Mouse (Mus musculus) ES-CJ7 (cell line): Measurements from ENCODE around the gene Gab2.

Experiments
- DNase-seq: peaks from one replicate; pipeline ENCODE4 v3.0.0; 2011; ENCODE audit warnings: low read depth, low spot score

Gene Gab2

DNA sequence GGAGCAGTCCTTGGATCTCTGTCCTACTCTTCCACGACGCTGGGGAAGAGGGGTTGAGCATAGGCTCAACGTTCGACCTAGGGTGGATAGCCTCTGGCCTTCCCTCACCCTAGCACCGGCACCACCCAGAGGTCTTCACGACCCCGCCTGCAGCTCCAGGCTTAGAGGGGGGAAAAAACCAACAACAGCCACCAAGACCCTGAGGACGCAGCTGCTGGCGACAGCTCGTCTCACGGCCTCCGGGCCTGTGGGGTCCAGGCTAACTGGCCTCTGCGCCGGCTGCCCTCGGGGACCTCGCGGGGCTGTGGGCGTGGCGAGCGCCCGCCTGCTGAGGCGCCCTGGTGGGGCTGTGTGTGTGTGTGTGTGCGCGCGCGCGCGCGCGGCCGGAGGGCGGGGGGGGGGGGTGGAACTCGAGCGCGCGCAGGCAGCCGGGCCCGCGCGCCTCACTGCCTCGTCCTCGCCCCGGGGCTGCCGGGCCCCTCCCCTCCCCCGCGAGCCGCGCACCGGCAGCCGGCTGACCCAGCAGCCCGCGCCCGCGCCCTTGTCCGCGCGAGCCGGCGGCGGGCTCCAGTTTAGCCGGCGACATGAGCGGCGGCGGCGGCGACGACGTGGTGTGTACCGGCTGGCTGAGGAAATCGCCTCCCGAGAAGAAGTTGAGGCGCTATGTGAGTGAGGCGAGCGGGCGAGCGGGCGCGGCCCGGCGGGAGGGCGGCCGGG, at the start of gene Gab2:
Gene Gab2, plus strand, starts transcription at position 345 of the 717 bp plus-strand sequence.
- peak; percentile 25 for DNase-seq

DNA sequence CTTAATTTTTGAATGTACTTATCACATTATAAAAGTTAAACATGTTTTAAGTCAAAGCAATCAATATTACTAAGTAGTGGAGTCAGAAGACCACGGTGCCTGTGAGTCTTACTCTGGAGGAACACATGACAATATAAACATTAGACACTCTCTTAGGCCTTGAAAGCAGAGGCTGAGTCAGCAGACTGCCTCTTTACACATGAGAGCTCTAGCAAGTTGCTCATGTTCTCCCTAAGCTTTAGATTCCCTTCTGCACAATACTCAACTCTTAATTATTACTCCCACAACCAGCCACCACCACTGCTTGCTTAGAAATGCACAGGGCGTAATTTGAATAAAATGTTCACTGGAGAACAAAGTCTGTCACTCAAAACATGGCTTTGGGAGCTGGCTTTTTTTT, 49.0 kb upstream of the Gab2 start:
- no peak for DNase-seq

DNA sequence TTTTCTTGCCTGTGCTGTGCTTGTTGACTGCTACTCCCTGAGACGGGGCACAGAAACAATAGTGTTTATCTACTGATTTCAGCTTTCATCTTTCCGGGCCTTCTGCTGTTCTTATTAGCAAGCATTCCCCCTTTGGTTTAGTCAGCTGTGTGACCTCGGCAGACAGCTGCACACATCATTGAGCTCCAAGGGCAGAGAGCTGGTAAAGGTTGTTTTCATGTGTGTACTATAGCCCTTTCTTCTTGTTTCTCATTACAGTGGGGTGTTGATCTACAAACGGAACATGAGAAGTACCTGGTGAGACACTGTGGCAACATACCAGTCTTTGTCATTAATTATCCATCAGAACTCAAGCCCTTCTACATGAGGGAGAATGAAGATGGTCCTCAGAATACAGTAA, 41.7 kb upstream of the Gab2 start:
- DNase-seq, result no peak

DNA sequence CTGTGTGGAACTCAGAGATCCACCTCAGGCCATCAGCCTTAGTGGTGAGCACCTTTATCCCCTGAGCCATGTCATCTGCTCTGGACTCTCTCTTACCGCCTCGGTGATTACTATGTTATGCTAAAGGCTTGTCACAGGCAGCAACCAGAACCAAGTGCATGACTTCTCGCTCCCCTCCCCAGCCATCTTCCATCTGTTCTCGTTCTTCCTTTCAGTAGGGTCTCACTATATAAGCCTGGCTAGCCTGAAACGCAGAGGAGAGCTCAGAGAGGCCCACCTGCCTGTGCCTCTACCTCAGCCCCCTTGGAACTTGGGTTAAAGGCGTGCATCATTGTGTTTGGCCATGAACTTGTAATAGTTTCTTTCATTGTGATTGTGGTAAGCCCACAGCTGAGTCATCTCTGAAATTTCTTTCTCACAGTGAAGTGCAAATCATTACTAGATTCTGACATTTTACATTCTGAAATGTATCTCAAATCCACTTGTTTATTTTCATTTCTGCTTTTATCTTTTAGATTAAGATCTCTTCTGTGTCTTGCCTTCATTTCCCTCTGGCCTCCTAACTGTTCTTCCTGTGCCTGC, 39.4 kb upstream of the Gab2 start:
- no peak for DNase-seq

DNA sequence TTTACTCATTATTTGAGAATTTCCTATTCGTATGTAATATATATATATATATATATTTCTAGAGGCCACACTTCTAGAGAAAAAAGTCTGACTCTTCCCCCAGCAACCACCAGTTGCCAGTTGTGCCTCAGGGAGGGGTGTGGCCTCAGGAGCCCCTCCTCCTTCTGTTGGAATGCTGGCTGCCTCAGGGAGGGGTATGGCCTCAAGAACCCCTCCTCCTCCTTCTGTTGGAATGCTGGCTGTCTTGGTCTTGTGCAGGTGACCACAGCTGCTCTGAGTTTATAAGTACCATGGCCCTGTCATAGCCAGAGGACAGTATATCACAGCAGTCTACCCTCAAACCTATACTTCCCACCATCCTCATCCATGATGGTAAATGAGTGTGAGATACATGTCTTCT, 38.4 kb upstream of the Gab2 start:
- peak; percentile 46 for DNase-seq

DNA sequence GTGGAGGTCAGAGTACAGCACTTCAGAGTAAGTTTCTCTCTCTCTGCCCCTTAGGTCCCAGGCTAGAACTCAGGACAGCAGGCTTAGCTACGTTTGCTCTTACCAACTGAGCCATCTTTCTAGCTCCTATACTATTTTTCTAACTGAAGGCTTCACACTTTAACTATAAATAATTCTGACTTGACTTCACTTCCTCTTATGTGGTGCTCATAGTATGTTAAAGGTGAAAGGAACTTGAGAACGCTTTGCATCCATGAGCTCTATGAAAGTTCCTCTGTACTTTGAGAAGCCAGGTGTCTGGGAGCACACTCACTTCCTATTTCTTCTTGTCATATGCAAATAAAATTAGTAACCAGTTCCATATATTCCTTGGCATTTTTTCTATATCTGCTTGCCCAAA, 20.4 kb upstream of the Gab2 start:
- DNase-seq, result no peak

DNA sequence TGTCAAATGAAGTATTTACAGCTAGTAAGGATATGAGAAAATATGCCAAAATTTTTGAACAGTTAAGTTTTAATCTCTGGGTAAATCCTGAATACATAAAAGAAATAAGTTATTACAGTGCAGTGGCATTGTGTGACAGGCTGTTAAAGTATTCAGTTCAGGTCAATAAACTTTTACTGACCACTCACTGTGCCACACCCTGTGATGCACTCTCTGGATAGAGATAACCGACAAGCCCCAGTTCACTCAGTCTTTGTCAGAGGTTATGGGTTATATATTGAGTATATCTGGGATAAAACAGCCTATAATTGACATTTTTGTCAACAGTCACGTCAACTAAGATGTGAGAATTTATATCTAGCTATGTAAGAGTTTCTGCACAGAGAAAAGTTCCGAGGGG, 9.9 kb upstream of the Gab2 start:
- DNase-seq, result no peak

DNA sequence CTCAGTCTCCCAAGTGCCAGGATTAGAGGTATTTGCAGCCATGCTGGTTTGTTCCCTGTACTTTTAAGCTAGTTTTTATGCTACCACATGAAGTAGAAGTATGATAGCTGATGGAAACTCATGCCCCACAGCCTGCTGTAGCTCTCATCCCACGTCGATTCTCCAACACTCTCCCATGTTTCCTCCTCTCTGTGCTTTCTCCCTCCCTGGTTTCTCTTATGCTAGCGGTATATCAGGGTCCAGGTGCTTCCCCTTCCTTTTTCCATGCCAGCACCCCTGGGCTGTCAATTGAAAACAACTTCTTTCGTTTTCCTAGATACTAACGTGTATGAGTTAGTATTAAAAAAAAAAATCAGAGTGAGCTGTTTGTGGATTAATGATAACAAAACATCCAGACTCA, 9.3 kb upstream of the Gab2 start:
- DNase-seq, result no peak

DNA sequence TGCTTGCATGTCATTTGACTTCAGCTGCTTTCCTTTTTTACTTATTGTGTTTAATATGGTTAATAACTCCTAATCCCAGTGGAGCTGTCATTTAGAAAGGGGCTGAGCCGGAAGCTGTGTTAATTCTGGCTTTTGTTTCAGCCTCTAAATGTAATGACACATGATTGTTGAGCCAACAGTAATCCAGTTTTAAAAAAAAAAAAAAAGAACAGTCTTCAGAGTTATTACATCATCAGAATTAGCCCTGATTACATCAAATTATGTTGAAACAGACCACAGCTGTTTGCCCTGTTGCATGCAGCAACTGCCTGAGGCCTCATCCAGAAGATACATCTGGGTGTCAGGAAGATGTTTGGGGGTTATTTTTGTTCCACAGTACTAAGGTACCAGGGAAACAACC, 6.4 kb upstream of the Gab2 start:
- no peak for DNase-seq

DNA sequence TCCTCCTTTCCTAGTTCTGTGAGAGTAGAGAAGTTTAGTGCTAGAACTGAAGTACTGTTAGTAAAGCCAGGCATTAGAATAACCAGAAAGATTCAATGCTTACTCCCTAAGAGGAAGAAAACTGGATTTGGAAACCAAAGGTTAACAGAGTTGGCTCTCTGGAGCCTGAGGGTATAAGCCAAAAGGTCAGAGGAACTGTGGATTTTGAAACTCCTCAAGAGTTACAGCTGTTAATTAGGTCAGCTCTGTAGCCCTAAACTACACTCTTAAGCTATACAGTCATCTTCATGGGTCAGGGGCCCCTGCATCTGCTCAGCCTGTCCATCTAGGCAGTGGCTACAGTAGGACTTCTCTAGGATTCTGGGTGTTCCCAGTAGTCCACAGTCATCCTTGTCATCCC, 4.4 kb upstream of the Gab2 start:
- no peak for DNase-seq

DNA sequence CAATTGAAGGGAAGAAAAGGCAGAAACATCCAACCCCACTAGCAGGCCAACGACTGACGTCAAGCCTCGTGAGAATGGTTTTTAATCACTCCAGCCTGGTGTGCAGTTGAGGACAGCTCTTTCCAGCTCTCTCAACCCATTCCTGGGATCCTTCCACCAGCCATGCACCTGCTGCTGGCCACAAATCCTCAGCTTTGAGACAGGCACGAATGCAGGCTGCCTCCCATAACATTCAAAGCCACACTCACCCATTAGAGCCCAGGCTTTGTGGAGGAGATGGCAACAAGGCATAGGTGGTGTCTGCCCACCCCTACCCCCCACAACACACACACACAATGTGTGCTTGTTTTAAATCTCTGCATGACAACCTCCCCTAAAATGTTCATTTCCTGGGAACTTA, 2.7 kb upstream of the Gab2 start:
- DNase-seq, result no peak

DNA sequence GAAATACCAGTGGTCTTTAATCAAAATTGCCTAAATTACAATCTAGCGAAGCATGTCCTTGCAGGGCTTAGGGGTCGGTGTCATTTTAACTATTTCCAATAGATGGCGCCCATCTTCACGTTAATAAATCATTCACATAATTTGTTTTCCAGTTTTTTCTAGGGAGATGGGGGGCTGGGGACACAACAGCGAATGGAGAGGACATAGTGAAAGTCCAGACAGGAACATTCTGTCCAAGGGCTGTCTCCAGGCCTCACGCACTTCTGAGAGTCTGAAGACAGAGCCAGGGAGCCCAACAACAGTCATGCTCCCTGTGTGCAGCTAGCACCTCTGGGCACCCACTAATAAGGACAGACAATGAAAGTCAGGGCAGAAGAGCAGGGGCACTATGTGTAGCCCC, 2.2 kb upstream of the Gab2 start:
- peak; percentile 11 for DNase-seq

DNA sequence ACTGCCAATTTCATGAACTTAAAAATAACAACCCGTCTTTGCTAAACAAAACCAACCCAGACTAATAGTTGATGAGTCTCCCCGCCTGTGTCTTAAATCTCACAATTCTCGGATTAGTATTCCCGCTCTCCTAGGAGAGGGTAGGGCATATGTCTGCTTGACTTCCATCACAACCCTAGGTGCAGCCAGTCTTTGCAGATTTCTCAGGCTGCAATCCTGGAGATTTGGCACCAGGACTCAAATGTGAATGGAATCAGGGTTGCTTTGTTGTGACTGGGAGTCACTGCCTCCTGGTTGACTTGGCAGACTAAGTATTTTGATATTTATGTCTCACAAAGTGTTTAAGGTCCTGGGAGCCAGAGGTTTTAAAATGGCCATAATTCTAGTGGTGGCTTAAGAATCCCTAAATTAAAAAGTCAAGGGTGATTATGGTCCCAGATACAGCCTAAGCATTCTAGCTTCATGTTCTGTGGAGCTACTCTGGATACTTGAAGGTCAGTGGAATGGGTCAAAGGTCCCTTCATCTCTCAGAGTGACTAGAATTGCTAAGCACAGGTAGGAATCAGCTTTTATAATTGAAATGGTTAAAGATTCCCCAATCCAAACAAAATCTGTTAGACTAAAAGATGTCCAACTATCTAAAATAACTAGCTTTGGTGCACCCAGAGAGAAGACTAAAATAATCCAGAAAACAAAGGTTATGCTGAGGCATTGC, 1.6 kb upstream of the Gab2 start:
- no peak for DNase-seq

DNA sequence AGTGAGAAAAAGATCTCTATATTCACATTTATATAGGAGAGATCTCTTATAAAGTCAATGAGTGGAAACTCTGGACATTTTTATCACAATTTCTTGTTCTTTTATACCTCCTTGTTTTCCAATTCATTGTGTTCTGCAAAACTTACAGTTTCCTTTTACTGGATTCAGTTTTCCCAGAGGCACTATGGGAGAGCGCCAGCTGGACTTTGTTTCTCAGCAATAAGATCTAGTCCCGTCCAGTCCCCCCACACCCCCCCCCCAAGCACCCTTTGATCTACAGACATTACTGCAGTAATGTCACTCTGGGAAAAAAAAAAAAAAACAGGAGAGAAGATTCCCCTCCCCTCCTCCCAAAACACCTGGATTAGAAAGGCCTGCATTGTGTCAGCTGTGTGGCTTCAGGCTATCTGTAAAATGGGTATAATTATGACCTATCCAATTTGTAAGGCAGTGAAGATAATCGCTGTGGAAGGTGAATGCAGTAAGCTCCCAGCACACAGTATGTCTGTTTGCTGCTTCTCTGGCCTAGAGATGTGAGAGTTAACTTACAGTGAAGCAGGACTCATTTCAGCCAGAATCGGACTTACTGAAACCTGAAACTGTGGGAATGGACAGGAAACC, 655 bp upstream of the Gab2 start:
- DNase-seq, result no peak

DNA sequence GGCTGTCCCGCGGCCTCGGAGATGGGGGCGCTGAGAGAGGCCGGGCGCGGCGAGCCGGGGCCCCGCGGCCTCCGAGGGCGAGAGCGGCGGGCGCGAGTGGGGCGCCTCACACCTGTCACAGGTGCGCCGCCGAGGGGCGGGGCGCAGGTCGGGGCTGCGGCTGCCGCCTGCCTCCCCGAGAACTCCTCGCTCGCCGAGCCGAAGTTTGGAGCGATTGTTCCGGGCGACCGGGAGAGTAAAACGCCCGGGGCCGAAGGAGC, 503 bp downstream of the Gab2 start:
- DNase-seq, result no peak

DNA sequence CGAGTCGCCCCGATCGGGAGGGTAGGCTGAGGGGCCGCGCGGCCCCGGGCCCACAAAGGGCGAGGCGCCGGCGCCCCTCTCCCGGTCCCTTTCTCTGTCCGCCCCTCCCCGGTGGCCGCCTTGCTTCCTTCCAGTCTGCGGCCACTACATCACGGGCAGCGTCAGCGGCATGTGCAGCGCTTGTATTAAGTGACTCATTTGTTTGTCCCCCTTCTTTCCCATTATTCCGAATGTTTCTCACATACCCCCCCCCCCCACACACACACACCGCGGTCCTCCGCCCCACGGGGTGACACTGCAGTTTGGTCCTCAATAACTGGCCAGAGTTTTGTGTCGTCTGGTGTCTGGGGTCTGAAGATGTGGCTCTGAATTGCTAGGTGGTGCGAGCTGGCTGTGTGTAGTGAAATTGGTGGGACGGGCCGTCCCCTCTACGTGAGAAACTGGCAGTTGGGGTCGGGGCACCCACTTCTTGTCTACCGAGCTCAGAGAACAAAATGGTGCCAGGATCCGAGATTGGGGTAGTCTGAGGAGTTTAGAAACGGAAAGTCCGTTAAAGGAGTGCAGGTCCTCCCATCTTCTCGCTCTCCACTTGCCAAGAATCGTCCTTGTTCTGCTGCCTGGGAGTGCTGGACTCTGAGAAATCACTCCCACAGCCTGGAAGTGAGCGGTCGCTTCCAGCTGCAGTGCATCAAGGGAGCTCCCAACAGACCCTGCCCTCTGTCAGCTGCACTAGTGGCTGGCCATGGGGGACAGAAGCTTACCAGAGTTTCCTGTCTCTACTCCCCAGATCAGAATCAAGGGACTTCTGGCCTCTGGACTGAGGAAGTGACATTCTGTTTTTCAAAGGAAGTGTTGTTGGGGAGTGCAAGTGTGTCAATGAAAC, 1.1 kb downstream of the Gab2 start:
- peak; percentile 14 for DNase-seq

DNA sequence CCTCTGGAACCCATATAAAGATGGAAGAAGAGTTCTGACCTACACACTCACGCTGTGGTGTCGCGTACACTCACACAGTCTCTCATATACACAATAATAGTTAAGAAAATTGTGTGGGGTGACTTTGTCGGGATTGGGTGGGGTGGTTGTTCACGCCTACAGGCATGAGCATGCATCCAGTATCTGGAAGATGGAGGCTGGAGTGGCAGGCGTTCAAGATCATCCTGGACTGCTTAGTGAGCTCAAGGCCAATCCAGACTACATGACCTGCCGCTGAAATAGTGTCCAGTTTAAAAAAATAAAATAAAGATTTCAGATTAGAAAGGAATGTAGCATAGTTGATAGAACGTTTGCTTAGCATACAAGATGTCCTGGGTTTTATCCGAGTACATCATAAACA, 2.2 kb downstream of the Gab2 start:
- DNase-seq, result no peak

DNA sequence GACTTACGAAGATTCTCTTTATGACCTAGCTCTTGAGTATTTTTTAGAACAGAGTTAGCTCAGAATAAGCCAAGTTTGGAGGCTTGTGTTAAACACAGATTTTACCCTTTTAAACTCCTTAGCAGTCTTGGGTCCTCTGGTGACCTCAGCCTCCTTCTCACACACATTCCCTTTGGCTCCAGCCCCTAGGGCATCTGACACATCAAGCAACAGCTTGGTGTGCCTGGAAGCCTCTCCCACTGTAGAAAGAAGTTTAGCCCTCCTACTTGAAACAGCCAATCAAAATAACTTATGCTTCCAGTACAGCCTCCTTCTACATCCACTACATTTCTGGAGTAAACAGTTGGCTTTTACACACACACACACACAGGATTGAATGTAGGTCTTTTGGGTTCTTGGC, 2.8 kb downstream of the Gab2 start:
- DNase-seq, result no peak

DNA sequence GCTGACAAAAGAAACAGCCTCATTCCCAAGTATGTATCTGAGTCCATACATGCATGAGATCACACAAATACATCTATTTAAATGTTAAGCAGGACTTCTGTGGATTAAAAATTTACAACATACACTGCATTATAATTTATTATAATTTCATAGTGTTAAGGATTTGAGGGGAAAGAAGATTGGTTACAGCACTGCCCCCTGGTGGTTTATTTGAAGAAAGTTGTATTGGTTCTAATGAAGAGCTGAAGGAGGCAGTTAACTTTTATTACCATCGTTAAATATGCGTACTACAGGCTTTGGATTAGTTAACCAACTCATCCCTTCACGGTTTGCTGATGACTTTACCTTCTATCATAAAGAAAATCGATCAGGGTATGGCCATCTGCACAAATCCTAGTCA, 3.9 kb downstream of the Gab2 start:
- peak; percentile 30 for DNase-seq

DNA sequence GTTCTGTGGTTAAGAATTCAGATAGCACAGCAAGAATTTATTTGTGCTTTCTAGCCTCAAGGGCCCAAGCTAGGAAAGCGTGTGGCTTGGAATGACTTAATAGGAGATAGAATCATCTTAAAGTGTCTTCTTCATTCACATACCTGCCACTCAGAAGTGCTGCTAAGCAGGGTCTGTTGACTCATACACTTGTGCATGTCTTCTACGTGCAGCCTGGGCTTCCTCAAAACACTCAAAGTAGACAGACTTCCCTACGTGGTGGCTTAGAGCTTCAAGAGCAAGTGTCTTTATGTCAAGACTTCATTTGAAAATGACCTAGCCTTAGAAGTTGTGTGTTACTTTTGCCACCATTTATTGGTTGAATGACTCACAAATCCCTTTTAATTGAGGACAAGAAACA, 12.9 kb downstream of the Gab2 start:
- DNase-seq, result no peak

DNA sequence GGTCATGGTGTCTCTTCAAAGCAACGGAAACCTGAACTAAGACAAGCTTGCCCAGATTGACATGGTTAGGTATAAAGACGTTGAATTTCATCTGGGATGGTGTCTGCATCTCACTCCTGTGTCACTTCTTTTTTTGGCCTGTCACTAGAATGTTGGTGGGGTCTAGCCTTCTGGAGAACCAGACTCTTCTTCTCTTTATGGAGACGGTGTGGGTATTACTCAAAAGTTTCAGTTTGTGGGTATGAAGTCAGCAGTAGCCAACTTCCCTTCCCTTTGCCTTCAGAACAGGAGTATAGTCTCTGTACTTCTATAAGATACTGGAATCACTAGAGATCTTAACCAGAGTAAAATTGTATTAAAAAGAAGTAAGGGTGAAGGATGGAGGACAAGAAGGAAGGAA, 26.7 kb downstream of the Gab2 start:
- DNase-seq, result no peak

DNA sequence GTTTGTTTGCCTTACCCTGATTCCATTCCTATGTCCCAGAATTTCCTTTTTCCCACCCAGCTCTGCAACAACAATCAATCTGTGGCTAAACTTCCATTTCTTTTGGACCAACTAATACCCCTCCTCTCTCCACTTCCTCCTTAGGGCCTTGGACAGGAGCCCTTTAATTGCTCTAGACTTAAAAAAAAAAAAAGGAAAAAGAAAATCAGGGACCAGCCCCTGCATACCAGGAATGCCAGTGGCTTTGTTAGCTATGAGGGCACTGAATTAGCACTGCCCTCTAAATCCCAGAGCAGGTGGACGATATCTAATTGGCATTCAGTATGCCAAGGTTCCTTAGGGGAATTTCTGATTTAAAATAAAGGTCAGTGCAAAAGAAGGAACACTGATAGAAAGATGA, 47.6 kb downstream of the Gab2 start:
- no peak for DNase-seq
